Mouse (Mus musculus) c-Kit-positive CD71-positive TER-119-positive erythroid progenitor cells, embryonic 14.5 days (primary cell): ENCODE data around the gene Megf8.

ENCODE experiments used
- DNase-seq: peaks from one replicate; pipeline ENCODE4 v3.0.0-alpha.2; 2013; ENCODE audit warnings: low spot score

Gene Megf8

DNA sequence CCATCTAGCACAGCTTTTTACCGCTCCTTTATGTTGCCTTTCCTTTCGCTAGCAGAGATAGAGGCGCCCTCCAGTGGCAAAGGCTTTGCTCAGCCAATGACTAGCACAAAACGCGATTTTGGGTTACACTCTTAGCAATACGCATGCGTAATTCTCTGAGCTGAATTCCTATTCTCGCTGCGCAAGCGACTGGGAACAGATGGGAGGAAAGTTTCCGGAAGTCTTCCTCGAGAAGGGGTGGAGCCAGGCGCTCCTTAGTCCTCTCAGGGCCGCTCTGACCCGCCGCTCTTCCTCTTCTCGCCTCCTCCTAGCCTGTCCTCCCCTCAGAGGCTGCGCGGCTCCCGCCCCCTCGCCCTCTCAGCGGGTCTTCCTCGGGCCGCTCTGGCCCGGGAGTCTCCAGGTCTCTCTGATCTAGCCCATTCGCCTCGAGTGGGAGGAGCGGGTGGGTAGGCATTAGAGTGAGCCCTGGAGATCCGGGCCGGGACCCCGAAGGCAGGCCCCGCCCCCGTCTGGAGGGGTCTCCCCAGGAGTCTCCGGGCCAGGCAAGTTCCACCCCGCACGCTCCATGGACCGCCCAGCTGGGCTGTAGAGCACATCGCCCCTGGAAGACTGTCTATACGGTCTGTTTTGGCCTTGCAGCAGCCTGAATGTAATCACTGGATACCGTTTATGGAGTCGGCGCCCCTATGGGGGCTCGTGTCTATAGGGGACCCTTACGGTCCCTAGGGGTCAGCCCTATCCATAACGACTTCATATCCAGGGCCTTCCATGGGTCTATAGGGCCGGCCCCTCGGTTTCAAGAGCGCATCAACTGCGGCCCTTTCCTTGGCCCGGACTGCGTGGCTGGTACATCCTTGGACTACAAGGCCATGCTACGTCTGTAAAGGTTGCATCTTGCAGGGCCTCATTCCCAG is at the start of gene Megf8:
Megf8 (plus strand) TSS at position 633 of the 914 bp plus-strand sequence.
- DNase-seq, result peak; percentile 87

DNA sequence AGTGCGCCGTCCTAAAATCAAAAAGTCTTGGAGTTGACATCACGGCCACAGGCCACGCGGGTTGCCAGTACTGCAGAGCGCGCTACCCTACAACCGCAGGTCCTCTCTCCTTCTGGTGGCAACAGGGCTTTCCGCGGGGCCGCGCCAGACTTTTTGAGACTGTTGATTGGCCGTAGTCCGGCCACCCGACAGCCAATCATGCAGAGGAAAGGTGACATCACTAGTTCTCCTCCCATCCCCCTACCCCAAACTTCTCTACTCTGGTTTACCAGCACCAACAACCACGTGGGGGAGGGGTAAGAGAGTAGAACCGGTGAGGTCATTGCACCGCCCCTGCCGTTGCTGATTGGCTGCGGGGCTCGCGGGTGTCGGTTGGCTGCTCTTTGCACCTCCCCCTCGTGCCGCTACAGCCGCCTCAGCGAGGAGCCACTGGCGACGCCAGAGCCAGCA is 49.6 kb upstream of the Megf8 start, which contains the start of gene Cic:
Cic (plus strand) TSS at position 404 of the 450 bp plus-strand sequence.
- DNase-seq, result peak; percentile 98

DNA sequence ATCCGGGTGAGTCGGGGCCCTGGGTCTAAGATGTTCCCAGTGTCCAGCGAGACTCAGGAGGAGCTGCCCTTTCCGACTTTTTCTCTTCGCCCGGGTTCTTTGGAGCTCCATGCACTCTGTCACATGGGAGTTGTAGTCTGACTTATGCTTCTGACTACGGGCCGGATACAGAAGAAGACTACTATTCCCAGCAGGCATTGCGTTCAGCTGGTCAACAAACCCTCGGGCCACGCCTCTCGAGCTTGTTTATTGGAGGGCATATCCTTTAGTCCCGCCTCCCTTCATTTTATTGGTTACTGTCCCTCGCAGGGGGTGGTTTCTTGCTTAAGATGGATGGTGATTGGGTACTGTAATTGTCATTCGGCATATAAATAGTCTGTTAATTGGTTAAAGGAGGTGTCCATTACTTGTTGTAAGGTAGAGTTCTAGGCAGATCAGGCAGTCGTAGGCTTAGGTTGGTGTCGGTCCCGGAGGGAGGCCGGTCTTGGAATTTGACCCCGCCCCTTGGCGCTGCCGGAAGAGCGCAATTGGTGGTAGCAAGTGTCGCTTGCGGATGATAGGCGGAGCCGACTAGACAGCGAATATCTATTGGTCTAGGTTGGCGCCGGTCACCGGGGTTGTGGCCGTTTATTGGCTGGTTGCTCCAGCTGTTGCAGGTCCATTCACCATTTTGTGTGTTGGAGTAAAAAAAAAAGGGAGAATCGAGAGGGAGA is 49.1 kb upstream of the Megf8 start:
- DNase-seq, result peak; percentile 100

DNA sequence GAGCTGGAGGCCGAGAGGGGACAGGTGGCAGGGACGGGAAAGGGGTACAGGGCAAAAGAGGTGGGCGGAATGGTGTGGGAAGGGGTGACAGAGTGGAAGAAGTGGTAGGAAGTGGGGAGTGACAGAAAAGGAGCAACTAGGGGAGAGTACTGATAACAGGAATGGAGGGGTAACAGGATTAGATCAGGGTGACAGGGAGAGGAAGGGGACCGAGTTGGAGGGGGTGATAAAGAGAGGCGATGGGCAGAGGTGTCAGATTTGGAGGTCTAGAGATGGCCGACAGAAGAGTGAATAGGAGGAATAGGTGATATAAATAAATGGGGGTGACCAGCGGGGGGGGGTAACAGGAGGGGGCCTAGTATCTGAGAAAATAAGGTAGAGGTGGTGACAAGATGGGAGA is 48.4 kb upstream of the Megf8 start:
- DNase-seq, result no peak

DNA sequence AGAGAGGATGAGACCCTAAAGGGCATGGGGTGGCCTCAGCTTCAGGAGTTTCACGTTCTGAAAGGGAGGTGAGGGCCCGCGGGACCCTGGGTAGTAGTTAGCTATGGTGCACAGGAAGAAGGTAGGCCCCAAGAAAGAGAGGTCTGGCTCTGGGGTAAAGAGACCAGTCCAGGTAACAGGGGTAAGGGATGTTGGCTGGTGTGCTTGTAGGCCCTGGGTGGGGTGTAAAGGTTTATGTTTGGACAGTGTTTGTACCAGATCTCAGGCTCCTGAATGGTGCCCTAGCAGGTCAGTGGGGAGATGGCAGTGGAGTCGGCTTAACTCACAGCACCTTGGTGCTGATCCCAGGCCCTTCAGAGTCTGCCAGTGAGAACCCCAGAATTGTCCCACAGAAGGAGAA is 47.9 kb upstream of the Megf8 start:
- DNase-seq, result no peak

DNA sequence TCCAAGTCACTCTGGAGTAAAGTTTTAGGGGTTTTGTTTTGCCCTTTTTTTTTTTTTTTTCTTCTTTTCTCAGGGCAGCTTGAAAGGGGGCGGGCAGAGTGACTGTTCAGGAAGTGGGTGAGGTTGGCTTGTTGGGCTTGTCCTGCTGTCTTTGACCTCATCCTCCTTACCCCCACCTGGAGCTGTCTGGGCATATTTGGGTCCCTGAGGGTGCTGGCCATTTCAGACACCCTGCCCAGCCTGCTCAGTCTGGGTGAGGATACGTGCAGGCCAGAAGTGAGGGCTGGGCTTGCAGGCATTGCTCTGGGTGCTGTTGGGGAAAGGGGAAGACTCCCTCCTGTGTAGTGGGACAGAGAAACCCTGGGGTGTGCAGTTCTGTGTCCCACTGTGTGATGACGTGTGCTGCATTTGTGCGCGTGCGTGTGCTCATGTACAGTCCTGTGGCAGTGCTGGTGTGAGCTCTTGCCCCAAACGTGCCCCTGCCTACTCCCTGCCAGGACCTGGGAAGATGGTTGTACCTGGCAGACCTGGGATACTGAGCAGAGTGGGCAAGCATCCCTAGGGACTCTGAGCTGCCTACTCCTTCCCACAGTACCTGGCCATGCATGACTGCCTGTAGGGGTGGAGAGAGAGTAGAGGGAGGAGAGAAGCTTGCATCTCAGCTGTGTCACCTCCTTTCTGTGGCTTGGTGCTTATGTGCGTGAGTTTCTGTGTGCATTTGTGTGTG is 47.3 kb upstream of the Megf8 start:
- DNase-seq, result no peak

DNA sequence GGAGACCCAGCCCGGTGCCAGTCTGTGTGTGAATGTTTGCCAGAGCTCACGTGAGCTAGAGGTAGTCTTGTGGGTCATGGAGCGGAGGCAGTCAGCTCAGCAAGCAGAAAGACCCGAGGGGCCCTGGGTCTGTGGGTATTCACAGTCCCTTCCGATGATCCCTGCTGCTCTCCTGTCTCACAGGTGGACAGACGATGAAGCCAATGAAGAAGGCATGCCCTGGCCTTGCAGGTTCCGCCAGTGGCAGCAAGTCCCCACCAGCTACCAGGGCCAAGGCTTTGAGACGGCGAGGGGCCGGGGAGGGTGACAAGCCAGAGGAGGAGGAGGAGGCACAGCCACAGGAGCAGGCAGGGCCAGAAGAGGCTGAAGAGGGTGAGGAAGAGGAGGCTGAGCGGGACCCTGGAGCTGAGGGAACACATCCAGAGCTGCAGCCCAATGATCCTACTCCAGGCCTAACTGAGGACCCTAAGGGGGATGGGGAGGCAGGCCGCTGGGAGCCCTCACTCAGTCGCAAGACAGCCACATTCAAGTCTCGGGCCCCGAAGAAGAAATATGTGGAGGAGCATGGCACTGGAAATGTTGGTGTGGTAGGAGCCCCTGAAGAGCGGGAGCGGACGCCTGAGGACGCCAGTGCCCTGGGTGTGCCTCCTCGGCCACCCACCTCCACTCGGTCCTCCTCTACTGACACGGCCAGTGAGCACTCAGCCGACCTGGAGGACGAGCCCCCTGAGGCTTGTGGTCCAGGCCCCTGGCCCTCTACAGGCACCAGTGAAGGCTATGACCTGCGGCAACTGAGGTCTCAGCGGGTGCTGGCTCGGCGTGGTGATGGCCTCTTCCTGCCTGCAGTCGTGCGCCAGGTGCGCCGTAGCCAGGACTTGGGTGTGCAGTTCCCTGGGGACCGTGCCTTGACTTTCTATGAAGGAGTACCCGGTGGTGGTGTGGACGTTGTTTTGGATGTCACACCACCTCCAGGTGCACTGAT is 46.0 kb upstream of the Megf8 start:
- DNase-seq, result no peak

DNA sequence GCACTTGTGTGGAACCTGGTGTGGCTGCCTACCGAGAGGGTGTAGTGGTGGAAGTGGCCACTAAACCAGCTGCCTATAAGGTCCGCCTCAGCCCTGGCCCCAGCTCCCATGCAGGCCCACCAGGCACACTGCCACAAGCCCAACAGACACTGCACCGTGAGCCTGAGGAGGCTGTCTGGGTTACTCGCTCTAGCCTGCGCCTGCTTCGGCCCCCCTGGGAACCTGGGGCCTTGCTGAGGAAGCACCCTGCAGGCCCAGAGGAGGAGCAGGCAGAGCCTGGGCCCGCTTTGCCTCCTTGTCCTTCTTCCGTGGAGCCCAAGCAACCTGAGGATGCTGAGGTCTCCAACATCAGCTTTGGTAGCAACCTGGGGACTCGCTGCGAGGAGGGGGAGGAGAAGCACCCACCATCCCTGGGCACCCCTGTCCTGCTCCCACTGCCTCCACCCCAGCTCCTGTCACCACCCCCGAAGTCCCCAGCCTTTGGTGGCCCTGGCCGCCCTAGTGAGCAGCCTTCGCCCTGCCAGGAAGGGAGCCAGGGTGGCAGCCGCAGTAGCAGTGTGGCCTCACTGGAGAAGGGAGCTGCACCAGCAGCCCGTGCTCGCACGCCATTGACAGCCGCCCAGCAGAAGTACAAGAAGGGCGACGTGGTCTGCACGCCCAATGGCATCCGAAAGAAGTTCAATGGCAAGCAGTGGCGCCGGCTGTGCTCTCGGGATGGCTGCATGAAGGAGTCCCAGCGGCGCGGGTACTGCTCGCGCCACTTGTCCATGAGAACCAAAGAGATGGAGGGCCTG is 45.1 kb upstream of the Megf8 start:
- no peak for DNase-seq

DNA sequence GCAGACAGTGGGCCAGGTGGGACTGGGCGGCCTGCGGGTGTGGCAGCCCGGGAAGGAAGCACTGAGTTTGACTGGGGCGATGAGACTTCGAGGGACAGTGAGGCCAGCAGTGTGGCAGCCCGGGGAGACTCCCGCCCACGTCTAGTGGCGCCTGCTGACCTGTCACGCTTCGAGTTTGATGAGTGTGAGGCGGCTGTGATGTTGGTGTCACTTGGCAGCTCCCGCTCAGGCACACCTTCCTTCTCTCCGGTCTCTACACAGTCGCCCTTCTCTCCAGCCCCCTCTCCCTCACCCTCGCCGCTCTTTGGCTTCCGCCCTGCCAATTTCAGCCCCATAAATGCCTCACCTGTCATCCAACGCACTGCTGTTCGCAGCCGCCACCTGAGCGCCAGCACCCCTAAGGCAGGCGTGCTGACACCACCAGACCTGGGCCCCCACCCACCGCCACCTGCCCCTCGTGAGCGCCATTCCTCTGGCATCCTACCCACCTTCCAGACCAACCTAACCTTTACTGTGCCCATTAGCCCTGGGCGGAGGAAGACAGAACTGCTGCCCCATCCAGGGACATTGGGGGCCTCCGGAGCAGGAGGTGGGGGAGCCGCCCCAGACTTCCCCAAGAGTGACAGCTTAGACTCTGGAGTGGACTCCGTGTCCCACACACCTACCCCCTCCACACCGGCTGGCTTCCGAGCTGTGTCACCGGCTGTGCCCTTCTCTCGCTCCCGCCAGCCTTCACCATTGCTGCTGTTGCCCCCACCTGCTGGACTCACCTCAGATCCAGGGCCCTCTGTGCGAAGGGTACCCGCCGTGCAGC is 44.3 kb upstream of the Megf8 start:
- no peak for DNase-seq

DNA sequence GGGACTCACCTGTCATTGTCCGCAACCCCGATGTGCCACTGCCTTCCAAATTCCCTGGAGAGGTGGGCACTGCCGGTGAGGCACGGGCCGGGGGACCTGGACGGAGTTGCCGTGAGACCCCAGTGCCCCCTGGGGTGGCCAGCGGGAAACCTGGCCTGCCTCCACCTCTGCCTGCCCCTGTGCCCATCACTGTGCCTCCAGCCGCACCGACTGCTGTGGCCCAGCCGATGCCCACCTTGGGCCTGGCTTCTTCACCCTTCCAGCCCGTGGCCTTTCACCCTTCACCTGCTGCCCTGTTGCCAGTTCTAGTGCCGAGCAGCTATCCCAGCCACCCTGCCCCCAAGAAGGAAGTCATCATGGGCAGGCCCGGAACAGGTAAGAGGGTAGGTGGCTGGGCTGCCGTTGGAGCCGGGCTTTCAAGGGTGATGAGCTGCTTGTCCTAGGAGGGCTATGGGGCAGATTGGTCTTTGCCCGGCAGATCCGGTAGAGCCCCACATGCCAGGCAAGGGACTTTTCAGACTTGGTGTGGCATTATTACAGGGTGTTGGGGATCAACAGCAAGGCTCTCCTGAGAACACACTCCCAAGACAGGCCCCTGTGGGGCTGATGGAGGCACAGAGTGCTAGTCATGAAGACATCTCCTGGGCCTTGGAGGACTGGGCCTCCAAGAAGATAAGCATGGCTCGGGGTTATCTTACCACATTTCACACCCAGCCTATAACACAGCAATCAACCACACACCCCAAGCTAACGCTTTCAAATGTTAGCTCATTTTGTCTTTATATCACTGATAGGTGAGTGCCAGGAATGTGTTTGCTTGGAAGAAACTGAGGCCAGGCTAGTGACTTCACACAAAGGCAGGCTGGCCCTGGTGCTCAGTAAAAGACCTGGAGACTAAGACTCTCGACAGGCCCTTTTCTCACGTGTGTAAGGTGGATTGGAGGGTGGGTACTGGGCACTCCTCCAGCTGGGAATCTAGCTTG is 43.4 kb upstream of the Megf8 start:
- DNase-seq, result peak; percentile 75

DNA sequence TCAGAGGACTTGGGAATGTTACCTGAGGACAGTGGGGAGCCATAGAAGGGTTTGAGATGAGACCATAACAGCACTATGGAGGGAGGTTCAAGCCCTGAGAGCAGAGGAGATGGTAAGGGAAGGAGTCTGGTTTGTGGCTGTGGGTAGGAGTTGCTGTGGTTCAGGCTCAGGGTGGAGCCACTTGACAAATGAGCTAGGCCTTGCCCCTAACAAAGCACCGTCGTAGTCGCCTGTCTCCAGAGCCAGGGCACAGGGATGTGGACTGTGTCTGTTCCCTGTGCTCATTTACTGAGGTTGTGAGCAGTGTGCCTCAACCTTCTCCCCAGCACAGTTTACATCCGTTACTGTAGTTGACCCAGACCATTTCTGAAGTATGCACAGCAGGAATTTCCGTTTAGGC is 42.4 kb upstream of the Megf8 start:
- no peak for DNase-seq

DNA sequence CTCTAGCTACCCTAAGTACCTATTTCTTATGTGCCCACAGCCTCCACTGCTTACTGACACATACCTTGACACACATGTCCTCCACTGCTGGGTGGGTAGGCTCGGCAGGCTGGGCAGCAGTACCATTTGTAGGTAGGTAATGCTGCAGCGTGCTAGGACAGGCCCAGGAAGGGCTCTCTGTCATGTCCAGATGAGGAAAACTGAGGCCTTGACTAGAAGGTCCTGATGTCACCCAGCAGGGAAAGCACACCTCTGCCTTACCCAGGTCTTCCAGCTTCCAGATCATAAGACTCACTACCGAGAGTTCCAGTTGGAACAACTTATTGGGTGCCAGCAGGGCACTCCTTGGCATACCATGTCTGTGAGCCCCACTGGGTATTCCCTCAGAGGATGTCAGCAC is 42.0 kb upstream of the Megf8 start:
- DNase-seq, result no peak

DNA sequence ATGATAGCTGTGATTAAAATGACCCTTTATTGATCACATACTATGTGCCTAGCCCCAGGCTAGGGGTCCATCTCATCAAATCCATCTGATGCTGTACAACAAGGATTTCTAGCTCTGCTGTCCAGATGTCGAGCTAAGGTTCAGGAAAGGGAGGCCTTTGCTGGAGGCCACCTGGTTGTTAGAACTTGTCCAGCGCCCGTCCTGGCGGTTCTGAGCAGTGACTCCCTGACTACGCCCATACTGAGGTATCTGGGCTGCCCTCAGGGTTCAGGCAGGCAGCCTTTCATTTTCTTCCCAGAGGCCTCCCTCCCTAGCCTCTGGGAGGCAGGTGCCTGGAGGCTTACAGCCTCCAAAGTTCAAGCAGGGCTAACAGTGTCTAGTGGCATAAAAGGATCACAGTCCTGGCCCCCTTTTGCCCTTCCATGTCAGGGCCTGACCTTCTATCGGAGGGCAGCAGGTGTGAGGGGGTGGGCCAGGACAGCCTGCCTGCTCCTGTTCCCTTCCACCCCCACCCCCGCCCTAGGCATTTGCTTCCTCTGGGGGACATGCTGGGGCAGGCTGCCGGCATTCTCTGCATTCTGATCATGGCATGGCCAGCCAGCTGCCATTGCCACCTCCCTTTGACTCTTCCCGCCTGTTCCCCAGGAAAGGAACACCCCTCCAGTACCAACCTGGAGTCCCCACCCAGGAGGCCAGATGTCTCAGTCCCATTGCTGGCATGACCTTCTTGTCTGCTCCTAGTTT is 41.2 kb upstream of the Megf8 start:
- no peak for DNase-seq

DNA sequence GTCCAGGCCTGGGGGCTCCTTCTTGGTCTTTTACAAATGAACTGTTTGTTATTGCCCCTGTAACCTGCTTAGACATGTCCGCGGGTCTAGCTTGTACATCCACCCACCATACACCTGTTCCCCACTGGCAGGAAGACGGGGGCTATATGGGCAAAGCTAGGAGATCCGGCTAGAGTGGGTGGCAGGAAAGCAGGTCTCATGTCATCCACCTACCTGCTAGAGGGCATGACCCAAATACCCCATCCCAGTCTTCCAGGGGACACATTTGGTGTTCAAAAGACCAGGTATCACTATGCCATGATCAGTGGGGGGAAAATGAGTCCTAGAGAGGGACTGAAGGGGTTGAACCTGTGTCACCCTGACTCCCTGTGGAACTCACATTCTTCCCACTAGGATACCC is 39.6 kb upstream of the Megf8 start:
- no peak for DNase-seq

DNA sequence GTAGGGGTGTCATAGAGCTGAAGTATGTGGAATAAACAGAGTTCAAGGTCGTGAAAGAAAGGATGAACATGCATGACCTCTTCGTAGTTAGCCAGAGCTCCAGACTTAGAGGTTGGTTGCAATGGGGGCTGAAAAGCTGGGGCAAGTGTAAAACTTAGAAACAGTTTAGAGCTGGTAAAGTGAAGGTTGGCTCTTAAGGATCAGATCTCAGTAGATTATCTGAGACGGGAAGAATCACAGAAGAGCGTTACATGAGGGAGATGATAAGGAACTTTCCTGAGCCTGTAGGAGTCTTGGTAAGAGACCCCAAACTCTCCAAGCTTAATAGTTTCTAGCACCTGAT is 39.0 kb upstream of the Megf8 start:
- DNase-seq, result peak; percentile 62

DNA sequence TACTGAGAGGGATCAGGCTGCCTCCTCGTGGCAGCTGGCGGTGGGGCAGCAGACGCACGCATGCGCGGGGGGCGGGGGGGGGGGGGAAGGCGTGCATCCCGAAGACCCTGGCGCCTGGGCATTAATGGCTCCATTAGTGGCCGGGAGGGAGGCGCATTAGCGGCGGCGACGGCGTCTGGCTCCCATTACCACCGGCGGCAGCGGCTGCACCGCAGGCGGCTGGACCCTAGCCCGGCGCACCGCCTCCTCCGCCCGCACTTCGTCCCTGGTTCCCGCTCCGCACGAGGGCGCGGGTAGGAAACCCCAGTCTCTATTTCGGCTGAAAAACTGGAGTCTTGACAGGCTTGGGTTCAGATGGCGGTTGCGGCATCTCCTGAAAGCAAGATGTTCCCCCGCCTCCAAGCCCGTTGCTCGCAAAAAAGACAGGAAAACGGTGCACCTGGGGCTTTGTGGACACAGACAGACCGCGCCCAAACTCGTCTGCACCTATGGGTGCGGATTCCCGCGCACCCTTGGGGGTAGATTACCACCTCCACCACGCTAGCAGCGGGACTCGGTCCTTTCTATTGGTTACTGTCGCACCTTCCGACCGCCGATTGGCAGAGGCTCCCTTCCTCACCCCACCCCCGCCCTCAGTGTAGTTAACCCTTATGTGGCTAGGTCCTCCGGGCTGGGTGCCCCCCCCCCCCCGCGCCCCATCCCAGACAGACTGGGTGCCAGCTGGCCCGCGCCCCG is 38.5 kb upstream of the Megf8 start:
- DNase-seq, result peak; percentile 92
